Comparison of ENCODE assay signal across 8 mouse cellular contexts in the genomic region with DNA sequence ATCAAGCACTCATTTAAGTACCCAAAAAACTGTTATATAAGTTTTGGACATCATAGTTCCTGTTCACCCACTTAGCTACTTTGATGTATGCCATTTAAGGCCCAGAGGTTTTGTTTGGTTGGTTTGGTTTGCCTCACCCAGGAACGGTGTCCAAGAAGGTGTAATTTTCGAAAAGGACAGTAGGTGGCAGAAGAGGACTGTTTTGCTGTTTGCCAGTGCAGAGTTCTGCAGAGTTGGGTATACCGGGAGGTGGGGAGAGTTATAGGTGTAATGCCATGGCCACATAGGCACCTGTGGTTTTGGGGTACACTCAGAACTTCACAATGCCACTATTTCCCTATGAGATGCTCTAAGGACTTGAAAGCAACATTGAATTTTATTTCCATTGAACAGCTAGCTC. TPM values are rescaled to one million over a fixed set of nuclear protein-coding genes. Genes with fewer than 3 reads are reported as not detected.
DNase-seq lines count a peak whose midpoint lies in the region; ATAC-seq and TF ChIP-seq lines count a peak whose summit lies in the region.

No protein-coding gene starts in this region.

- under 1% methylated on average over 3 of the region's 3 CpGs for WGBS in kidney, postnatal 0 days
- WGBS in liver, adult 2 months: 0% methylated on average over 3 of the region's 3 CpGs
- 3% methylated on average over 3 of the region's 3 CpGs for WGBS in stomach, embryonic 15.5 days

- DNase-seq in B cell, adult 2 months: peak; percentile 81 to 82
- DNase-seq in adrenal gland, adult 2 months: peak; percentile 72
- peak; percentile 78 for DNase-seq in embryo, embryonic 11 days
- DNase-seq in heart, adult 9 months (ENCODE audit: low spot score in 2 of 2): peak; percentile 51 to 80
- peak; percentile 87 for DNase-seq in kidney, postnatal 0 days (ENCODE audit: low spot score)
- peak; percentile 52 for DNase-seq in liver, adult 2 months (ENCODE audit: extremely low read depth, low read depth, low spot score)
- DNase-seq in naive thymus-derived CD4-positive, alpha-beta T cell, adult 2 months (ENCODE audit: low read depth): peak; percentile 91

- H3K79me2 ChIP-seq in liver, adult 2 months (ENCODE audit: control insufficient read depth, insufficient read depth, low read length): no peaks in the 10 kb centered on the region

- H3K9ac ChIP-seq in kidney, postnatal 0 days (ENCODE audit: low read depth, low read length): no peak overlapping the region
- H3K9ac ChIP-seq in liver, adult 2 months (ENCODE audit: low read depth, low read length): no peak overlapping the region
- H3K9ac ChIP-seq in stomach, embryonic 15.5 days: no peak overlapping the region

- ATAC-seq in kidney, postnatal 0 days (replicated peaks; ENCODE audit: low FRiP score, low read depth): no peak; the same call in 1 of the 2 replicates
- peak; percentile 71; the same call in 1 of the 2 replicates for ATAC-seq in stomach, embryonic 15.5 days (ENCODE audit: insufficient read depth, low FRiP score, low read depth)

- TF ChIP-seq CTCF in kidney, postnatal 0 days (IDR thresholded peaks at IDR 0.05; ENCODE audit: low read depth): peak; percentile 96
- peak; percentile 35; the same call in 1 of the 2 replicates for TF ChIP-seq CTCF in liver, adult 2 months (IDR thresholded peaks at IDR 0.05; ENCODE audit: low read depth, low read length)

- TF ChIP-seq POLR2A in liver, adult 2 months (IDR thresholded peaks at IDR 0.05; ENCODE audit: extremely low read depth, insufficient read depth, low read length): no peak

- no peak overlapping the region for H3K27ac ChIP-seq in kidney, postnatal 0 days
- no peak overlapping the region for H3K27ac ChIP-seq in liver, adult 2 months (replicated peaks; ENCODE audit: insufficient read depth, low read depth, low read length)
- H3K27ac ChIP-seq in stomach, embryonic 15.5 days: no peak overlapping the region

- H3K4me2 ChIP-seq in kidney, postnatal 0 days (ENCODE audit: low read length): no peak overlapping the region
- H3K4me2 ChIP-seq in stomach, embryonic 15.5 days: no peak overlapping the region

- H3K9me3 ChIP-seq in kidney, postnatal 0 days (replicated peaks; ENCODE audit: low read length): no peaks in the 10 kb centered on the region
- H3K9me3 ChIP-seq in stomach, embryonic 15.5 days: no peaks in the 10 kb centered on the region

- H3K4me1 ChIP-seq in kidney, postnatal 0 days (replicated peaks; ENCODE audit: insufficient read depth, low read length): no peaks in the 10 kb centered on the region
- H3K4me1 ChIP-seq in liver, adult 2 months (ENCODE audit: control insufficient read depth, insufficient read depth, low read length): peaks cover 4% of the 10 kb centered on the region; the same call in 1 of the 2 replicates
- H3K4me1 ChIP-seq in stomach, embryonic 15.5 days: no peaks in the 10 kb centered on the region

- no peaks in the 10 kb centered on the region for H3K27me3 ChIP-seq in kidney, postnatal 0 days (ENCODE audit: insufficient read depth, low read length)
- H3K27me3 ChIP-seq in liver, adult 2 months (ENCODE audit: control insufficient read depth, insufficient read depth, low read length): no peaks in the 10 kb centered on the region
- H3K27me3 ChIP-seq in stomach, embryonic 15.5 days (replicated peaks): no peaks in the 10 kb centered on the region

- H3K4me3 ChIP-seq in kidney, postnatal 0 days (replicated peaks; ENCODE audit: low read depth, low read length): no peak overlapping the region
- no peak overlapping the region for H3K4me3 ChIP-seq in liver, adult 2 months (ENCODE audit: insufficient read depth, low read depth, low read length)
- no peak overlapping the region for H3K4me3 ChIP-seq in stomach, embryonic 15.5 days (replicated peaks)

- no peaks in the 10 kb centered on the region for H3K36me3 ChIP-seq in kidney, postnatal 0 days (ENCODE audit: insufficient read depth, low read length)
- no peaks in the 10 kb centered on the region for H3K36me3 ChIP-seq in liver, adult 2 months (ENCODE audit: control insufficient read depth, insufficient read depth, low read length)
- H3K36me3 ChIP-seq in stomach, embryonic 15.5 days: no peaks in the 10 kb centered on the region

RNA-seq across cellular contexts. Expression of gene F2rl1, which starts 38.7 kb away (rescaled TPM):
- under 1 TPM; 0.17 to 0.20 TPM for total RNA-seq in adrenal gland, adult 2 months (2021)
- polyA plus RNA-seq in adrenal gland, adult 2 months (2012; rRNA removed): 0.12 and 0.28 TPM in 2 replicates
- polyA plus RNA-seq in kidney, postnatal 0 days (2015; fragmentation: Nextera tagmentation; extraction: Ambion mirVana): 10.4 and 10.7 TPM in 2 replicates
- 0.13 and 0.18 TPM in 2 replicates for total RNA-seq in liver, adult 2 months (2014; rRNA removed)
- polyA plus RNA-seq in liver, adult 2 months (2012; rRNA removed): 0.07 and 0.24 TPM in 2 replicates
- polyA plus RNA-seq in stomach, embryonic 15.5 days (2015; fragmentation: Nextera tagmentation; extraction: Ambion mirVana): 11.4 and 12.6 TPM in 2 replicates

RNA-seq across cellular contexts. Expression of gene F2r, which starts 54.6 kb away (rescaled TPM):
- 100 to 1,000 TPM; 110 to 154 TPM for total RNA-seq in adrenal gland, adult 2 months (2021)
- polyA plus RNA-seq in adrenal gland, adult 2 months (2012; rRNA removed): 80.5 and 95.4 TPM in 2 replicates
- 85.6 and 104 TPM in 2 replicates for polyA plus RNA-seq in kidney, postnatal 0 days (2015; fragmentation: Nextera tagmentation; extraction: Ambion mirVana)
- total RNA-seq in liver, adult 2 months (2014; rRNA removed): 10.0 and 11.4 TPM in 2 replicates
- polyA plus RNA-seq in liver, adult 2 months (2012; rRNA removed): 7.4 and 7.8 TPM in 2 replicates
- 67.5 and 68.7 TPM in 2 replicates for polyA plus RNA-seq in stomach, embryonic 15.5 days (2015; fragmentation: Nextera tagmentation; extraction: Ambion mirVana)
